Mouse (Mus musculus) lung, adult 2 months (tissue): ENCODE data around the gene Tbl1xr1.

Experiments
- CTCF ChIP-seq: fragments of 200-500 bp; IDR thresholded peaks from 2 replicates; pipeline ENCODE4 v1.5.1; 2011; ENCODE audit warnings: mild to moderate bottlenecking, low read length, control low read depth; ENCODE audit not compliant: insufficient read depth
- POLR2A ChIP-seq: fragments of 200-500 bp; IDR thresholded peaks from 2 replicates; pipeline ENCODE4 v1.6.1; 2011; ENCODE audit warnings: low read depth, mild to moderate bottlenecking, control low read depth, low read length, borderline replicate concordance; ENCODE audit errors: extremely low read depth

GRCm38 (mm10) chr3:22185265-22185664 is 108.8 kb downstream of the Tbl1xr1 start:
- TF ChIP-seq CTCF = no peak
- no peak for TF ChIP-seq POLR2A
